Mouse (Mus musculus) macrophage (primary cell): ENCODE measurements around the gene Nav2. TPM values are rescaled to one million over a fixed set of nuclear protein-coding genes. Genes with fewer than 3 reads are reported as not detected.
A peak's percentile ranks its signal among the peaks of the same experiment; 100 is the strongest.

ENCODE experiments used
- H3K27ac ChIP-seq: fragments of 350-480 bp; formaldehyde crosslinking; 2 replicates; pipeline ENCODE4 v1.9.0; 2021
- H3K36me3 ChIP-seq: fragments of 350-480 bp; formaldehyde crosslinking; 2 replicates; pipeline ENCODE4 v1.9.0; 2021; ENCODE audit errors: inconsistent target
- H3K4me3 ChIP-seq: fragments of 350-480 bp; formaldehyde crosslinking; 2 replicates; pipeline ENCODE4 v1.9.0; 2021; ENCODE audit errors: inconsistent target
- H3K79me2 ChIP-seq: fragments of 350-480 bp; formaldehyde crosslinking; 2 replicates; pipeline ENCODE4 v1.9.0; 2021; ENCODE audit errors: inconsistent target
- WGBS: methylation state at CpG from one replicate; pipeline ENCODE4 v1.1.7; 2026; ENCODE audit warnings: inconsistent platforms; ENCODE audit not compliant: missing documents; 5-methylcytosine and 5-hydroxymethylcytosine counted together
- polyA plus RNA-seq: library from polyadenylated mRNA; stranded (reverse); fragments of 250-400 nt; gene quantifications from 3 replicates; pipeline ENCODE4 v1.2.4, GENCODE M21; 2018; ENCODE audit warnings: inconsistent platforms

Gene Nav2
- polyA plus RNA-seq, 1 experiment from 2014 or later: 19.2 TPM

DNA sequence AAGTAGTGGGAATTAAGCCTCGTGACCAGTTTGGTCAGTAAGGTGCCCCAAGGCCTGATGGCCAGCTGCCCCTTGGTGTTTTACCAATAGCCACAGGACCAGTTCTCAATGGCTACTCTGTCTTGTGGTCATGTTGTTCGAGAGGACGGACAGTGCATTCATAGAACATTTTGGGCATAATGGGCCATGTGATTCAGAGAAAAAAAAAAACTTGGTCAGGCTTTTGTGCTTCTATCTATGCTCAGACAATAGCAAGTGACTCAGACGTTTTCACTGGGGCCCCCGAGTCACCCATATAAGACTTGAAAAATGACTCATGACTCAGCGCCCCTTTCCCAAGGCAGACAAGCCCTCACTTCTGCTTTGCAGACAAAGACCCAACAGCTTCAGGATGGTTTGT, 344.4 kb downstream of the Nav2 start:
- no peaks in the 10 kb centered on the region for H3K36me3 ChIP-seq
- H3K4me3 ChIP-seq: no peak overlapping the region
- peaks cover 87% of the 10 kb centered on the region for H3K79me2 ChIP-seq
- peak overlapping the region; percentile 98 for H3K27ac ChIP-seq
- WGBS: 22% methylated on average over 6 of the region's 6 CpGs

GRCm38 (mm10) chr7:49255053-49255452, 346.5 kb downstream of the Nav2 start:
- H3K36me3 ChIP-seq: no peaks in the 10 kb centered on the region
- H3K27ac ChIP-seq: no peak overlapping the region
- 95% methylated on average over 5 of the region's 5 CpGs for WGBS
- H3K79me2 ChIP-seq: peaks cover 87% of the 10 kb centered on the region
- H3K4me3 ChIP-seq: no peak overlapping the region

DNA sequence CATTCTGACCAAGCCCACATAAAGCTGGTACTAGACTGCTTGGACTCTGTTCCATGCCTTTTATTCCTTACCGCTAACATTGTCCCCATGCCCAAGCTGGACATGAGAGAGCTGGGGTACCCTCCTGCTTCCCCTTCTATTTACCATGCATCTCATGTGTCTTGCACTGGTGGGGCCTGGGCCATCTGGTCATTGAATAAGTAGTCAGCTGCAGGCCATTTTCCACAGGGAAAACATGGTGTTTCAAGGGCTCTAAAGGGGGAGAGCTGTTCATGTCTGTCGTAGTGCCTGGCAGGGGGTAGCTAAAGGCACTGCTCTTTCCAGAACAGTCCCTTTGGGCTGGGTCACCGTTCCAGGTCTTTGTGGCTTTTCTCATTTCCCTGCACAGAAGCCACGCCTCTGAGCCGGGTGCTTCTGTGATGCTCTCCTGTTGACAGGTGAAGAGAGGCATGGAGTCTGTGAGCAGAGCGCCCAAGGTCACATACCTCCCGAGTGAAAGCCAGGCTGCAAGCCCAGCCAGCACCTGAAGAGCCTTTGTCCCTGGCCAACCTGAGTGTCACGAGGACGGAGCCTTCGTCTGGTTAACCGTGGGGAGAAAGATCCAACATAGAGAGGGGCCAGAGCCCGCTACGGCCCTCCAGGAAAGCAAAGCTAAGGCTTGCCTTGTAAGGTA, 348.9 kb downstream of the Nav2 start:
- Histone ChIP-seq H3K36me3 (no peaks in the 10 kb centered on the region), H3K79me2 (peaks cover 93% of the 10 kb centered on the region), H3K27ac (no peak overlapping the region), H3K4me3 (no peak overlapping the region)
- WGBS: 92% methylated on average over 13 of the region's 13 CpGs

- Histone ChIP-seq H3K4me3 (no peak overlapping the region), H3K27ac (no peak overlapping the region), H3K79me2 (peaks cover 100% of the 10 kb centered on the region), H3K36me3 (no peaks in the 10 kb centered on the region)
- WGBS: 88% methylated on average over 6 of the region's 6 CpGs
Observed at GRCm38 (mm10) chr7:49258088-49258487, 349.6 kb downstream of the Nav2 start.

GRCm38 (mm10) chr7:49261941-49262511, 353.5 kb downstream of the Nav2 start:
- 78% methylated on average over 13 of the region's 13 CpGs for WGBS
- H3K36me3 ChIP-seq: no peaks in the 10 kb centered on the region
- no peak overlapping the region for H3K27ac ChIP-seq
- H3K4me3 ChIP-seq: no peak overlapping the region
- peaks cover 100% of the 10 kb centered on the region for H3K79me2 ChIP-seq

- no peaks in the 10 kb centered on the region for H3K36me3 ChIP-seq
- 84% methylated on average over 2 of the region's 6 CpGs for WGBS
- H3K27ac ChIP-seq: no peak overlapping the region
- H3K4me3 ChIP-seq: no peak overlapping the region
- H3K79me2 ChIP-seq: peaks cover 100% of the 10 kb centered on the region
Observed at GRCm38 (mm10) chr7:49266422-49266821, 357.9 kb downstream of the Nav2 start.

DNA sequence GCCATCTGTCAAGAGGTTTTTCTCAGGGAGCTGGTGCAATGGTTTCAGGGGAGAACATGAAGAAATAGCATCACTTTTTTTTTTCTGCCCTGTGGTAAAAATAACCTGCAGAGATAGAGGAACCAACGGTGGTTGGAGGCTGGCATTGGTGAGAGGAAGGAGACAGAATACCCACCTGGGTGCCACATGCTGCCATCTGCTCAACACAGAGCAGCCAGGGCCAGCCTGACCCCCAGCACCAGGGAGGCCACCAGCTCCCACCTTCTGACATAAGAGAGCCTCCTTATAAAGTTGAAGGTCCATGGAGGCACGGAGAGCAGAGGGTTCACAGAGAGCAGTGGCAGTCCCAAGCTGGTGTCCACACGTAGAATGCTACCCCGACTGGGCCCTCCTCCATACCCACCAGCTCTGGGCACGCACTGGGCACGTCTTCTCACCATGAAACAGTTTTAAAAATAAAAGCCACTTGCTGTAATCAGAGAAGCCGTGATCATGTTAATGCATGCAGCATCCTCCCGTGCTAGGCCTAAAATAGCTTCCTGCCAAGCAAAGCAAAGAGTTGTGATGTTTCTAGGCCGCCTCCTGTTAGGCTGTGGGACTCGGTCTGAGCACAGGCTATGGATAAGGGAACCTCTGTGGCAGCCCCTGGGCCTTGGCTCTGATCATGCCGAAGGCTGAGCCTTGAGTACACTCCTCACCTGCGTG, 359.3 kb downstream of the Nav2 start:
- H3K36me3 ChIP-seq: no peaks in the 10 kb centered on the region
- no peak overlapping the region for H3K4me3 ChIP-seq

DNA sequence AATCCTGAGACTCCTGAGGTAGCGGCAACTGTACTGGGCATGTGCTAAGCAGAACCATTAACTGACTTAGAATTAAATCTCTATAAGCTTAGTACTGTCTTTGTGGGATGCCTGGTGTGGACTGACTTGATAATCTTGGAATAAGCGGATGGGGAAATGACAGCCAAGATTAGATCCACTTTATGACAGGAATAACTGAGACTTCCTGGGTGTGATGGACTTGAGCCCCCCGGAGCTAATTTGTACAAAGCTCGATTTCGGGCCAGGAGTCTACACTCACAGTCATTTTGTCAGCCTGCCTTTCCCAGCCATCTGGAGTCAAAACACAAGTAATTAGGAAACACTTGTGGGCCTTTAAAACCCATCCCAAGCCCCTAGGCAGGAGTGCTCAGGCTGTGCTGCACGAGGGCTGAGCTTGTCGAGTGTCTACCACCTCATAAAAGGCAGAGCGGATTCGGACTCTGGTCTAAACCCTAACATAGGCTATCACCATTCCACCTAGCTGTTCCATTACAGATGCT, 359.9 kb downstream of the Nav2 start:
- no peak overlapping the region for H3K27ac ChIP-seq
- 91% methylated on average over 9 of the region's 9 CpGs for WGBS
- H3K36me3 ChIP-seq: no peaks in the 10 kb centered on the region
- no peak overlapping the region for H3K4me3 ChIP-seq
- peaks cover 94% of the 10 kb centered on the region for H3K79me2 ChIP-seq

More for the DNA sequence above, 359.3 kb downstream of the Nav2 start:
- H3K79me2 ChIP-seq: peaks cover 94% of the 10 kb centered on the region
- H3K27ac ChIP-seq: no peak overlapping the region
- WGBS: 83% methylated on average over 12 of the region's 12 CpGs

DNA sequence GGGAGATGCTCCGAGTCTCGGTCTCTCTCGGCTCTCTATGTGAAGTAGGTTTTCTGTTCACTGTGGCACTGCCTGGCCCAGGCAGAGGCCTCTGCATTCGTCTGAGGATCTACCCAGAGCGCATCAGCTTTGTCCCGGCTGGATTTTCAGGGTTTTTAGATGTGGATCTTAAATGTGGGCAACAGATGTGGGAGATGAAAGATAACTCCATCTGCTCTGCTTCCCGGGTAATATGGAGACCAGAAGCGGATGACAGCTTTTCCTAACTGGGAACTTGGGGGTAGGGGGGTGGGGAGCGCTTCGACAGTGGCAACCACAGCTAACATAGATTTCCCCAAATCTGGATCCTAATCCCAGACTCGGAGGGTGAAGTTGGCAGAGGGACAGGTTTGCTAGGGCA, 362.3 kb downstream of the Nav2 start:
- 67% methylated on average over 11 of the region's 11 CpGs for WGBS
- Histone ChIP-seq H3K4me3 (no peak overlapping the region), H3K79me2 (peaks cover 94% of the 10 kb centered on the region), H3K27ac (peak overlapping the region; percentile 51), H3K36me3 (no peaks in the 10 kb centered on the region)

DNA sequence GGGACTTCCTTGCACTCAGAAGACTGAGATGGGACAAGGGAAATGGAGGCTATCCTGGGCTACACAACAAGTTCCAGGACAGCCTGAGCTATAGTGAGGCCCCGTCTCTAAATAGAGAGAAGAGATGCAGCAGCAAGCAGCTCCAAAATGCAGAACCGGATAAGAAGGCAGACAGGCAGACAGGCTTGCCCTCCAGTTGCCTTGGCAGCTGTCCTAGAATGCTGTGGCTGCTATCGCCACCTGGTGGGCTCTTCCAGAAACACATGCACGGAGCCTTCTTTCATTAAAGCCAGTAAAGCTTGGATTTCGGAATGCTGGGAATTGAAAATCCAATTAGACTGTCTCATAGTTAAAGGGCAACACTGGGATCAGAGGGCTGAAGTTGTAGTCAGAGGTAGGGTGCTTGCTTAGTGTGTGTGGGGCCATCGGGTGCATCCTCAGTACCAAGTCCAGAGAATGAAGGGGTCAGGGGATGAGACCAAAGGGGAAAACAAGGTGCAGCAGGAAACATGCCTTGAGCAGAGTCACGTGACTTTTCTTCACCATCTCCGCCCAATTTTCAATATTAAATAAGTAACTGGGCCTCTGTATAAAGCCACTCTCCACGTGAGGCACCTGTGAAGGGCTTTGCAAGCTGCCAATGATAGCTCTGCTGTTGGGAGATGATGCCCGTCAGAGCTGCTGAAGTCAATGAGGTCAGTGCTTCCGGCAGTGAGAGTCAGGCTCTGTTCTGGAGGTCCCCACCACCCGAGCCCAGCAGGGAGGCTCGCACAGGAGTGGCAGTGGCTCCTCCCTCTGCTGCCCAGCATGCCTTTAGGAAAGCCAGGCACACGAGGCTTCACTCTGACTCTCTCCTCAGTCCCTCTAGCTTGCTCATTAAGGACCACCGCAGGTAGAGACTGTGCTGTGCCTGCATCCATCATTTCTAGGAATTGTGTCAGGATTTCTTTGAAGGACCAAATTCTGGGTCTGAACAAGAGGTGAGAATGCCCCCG, 364.2 kb downstream of the Nav2 start:
- Histone ChIP-seq H3K4me3 (no peak overlapping the region), H3K27ac (no peak overlapping the region), H3K36me3 (no peaks in the 10 kb centered on the region), H3K79me2 (peaks cover 94% of the 10 kb centered on the region)
- WGBS: 28% methylated on average over 15 of the region's 16 CpGs

GRCm38 (mm10) chr7:49273907-49274656, 365.6 kb downstream of the Nav2 start:
- H3K27ac ChIP-seq: no peak overlapping the region

DNA sequence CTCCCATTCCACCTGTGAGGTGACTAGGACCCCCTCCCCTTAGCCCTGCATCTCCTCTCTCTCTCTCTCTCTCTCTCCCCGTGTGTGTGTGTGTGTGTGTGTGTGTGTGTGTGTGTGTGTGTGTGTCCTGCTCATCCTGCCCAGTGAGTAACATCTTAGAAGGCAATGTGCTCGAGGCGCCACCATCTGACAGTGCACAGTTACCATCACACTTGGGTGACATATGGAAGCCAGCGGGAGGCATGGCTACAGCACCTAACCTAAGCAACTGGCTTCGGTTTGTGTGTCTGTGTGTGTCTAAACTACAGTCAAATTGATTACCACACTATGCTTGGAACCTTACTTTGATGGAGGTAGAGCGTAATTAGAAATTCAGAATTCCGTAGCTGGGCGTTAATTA, 366.2 kb downstream of the Nav2 start:
- Histone ChIP-seq H3K36me3 (0 out of 2 replicates have a peak, but pooled peaks cover under 1% of the 10 kb centered on the region), H3K4me3 (no peak overlapping the region), H3K27ac (no peak overlapping the region), H3K79me2 (peaks cover 94% of the 10 kb centered on the region)
- 87% methylated on average over 7 of the region's 8 CpGs for WGBS

More at GRCm38 (mm10) chr7:49273907-49274656, 365.6 kb downstream of the Nav2 start:
- WGBS: 94% methylated on average over 12 of the region's 13 CpGs
- Histone ChIP-seq H3K36me3 (no peaks in the 10 kb centered on the region), H3K4me3 (no peak overlapping the region), H3K79me2 (peaks cover 94% of the 10 kb centered on the region)

- H3K36me3 ChIP-seq: 0 out of 2 replicates have a peak, but pooled peaks cover 3% of the 10 kb centered on the region
- peaks cover 94% of the 10 kb centered on the region for H3K79me2 ChIP-seq
- no peak overlapping the region for H3K4me3 ChIP-seq
- WGBS: 93% methylated on average over 8 of the region's 8 CpGs
- no peak overlapping the region for H3K27ac ChIP-seq
Observed at GRCm38 (mm10) chr7:49276163-49276562, 367.6 kb downstream of the Nav2 start.
